Mouse (Mus musculus) heart, adult 2 months (tissue): ENCODE measurements around the gene Nupr1l. TPM values are rescaled to one million over a fixed set of nuclear protein-coding genes. Genes with fewer than 3 reads are reported as not detected.
A peak's percentile ranks its signal among the peaks of the same experiment; 100 is the strongest.

Experiments
- DNase-seq, 2 experiments: peaks; one replicate each; pipeline ENCODE4 v3.0.0; 2021
- H3K27ac ChIP-seq: fragments of 200-600 bp; 2 replicates; pipeline ENCODE4 v1.8.1; 2022
- H3K27me3 ChIP-seq: fragments of 200-500 bp; 2 replicates; pipeline ENCODE4 v1.6.1; 2012; ENCODE audit warnings: mild to moderate bottlenecking, low read length, inconsistent platforms, mixed read lengths; ENCODE audit not compliant: control insufficient read depth, insufficient read depth
- H3K36me3 ChIP-seq: fragments of 200-500 bp; 2 replicates; pipeline ENCODE4 v1.6.1; 2012; ENCODE audit warnings: low read length, inconsistent platforms; ENCODE audit not compliant: control insufficient read depth, insufficient read depth
- H3K4me1 ChIP-seq: fragments of 200-500 bp; 2 replicates; pipeline ENCODE4 v1.6.1; 2011; ENCODE audit warnings: low read length; ENCODE audit not compliant: control insufficient read depth, insufficient read depth
- H3K4me3 ChIP-seq: fragments of 200-600 bp; 2 replicates; pipeline ENCODE4 v1.8.1; 2022
- H3K79me2 ChIP-seq: fragments of 200-500 bp; replicated peaks from 2 replicates; pipeline ENCODE4 v1.6.1; 2012; ENCODE audit warnings: mild to moderate bottlenecking, inconsistent platforms, low read length, moderate library complexity, mixed read lengths; ENCODE audit not compliant: control insufficient read depth, insufficient read depth
- H3K9ac ChIP-seq: fragments of 200-500 bp; 2 replicates; pipeline ENCODE4 v1.6.1; 2012; ENCODE audit warnings: low read depth, mild to moderate bottlenecking, control low read depth, inconsistent platforms, low read length, mixed read lengths
- CTCF ChIP-seq: fragments of 200-600 bp; IDR thresholded peaks from 2 replicates; pipeline ENCODE4 v1.8.1; 2022; ENCODE audit warnings: antibody characterized with exemption, mild to moderate bottlenecking, moderate library complexity
- EP300 ChIP-seq: fragments of 200-500 bp; IDR thresholded peaks from 2 replicates; pipeline ENCODE4 v1.6.1; 2011; ENCODE audit warnings: low read depth, low read length, control low read depth; ENCODE audit not compliant: insufficient read depth
- POLR2A ChIP-seq: fragments of 200-500 bp; IDR thresholded peaks from 2 replicates; pipeline ENCODE4 v1.6.1; 2011; ENCODE audit warnings: mild to moderate bottlenecking, low read depth, low read length, control low read depth; ENCODE audit not compliant: insufficient read depth
- WGBS: fragments of 180-500 bp; shearing (Covaris S2); methylation state at CpG from one replicate; pipeline ENCODE4 v1.1.7; 2018; 5-methylcytosine and 5-hydroxymethylcytosine counted together
- intact Hi-C: fragments of 180-260 bp; cut with DNase I; formaldehyde crosslinking; loops from one replicate; pipeline ENCODE4 v1.15.1; 2025
- long read RNA-seq: library from polyadenylated mRNA; stranded (forward); transcript quantifications from one replicate; pipeline ENCODE4 v2.0.0, GENCODE M21; 2021
- polyA plus RNA-seq: library from polyadenylated mRNA; depleted of rRNA; stranded (reverse); fragments of >200 nt; gene quantifications from 2 replicates; pipeline ENCODE4 v1.2.3, GENCODE M21; 2012; rRNA removed
- total RNA-seq, 2 experiments: library from RNA; stranded (reverse); gene quantifications; 2 replicates each; pipeline ENCODE4 v1.2.3; 2021

Nupr1l gene
- total RNA-seq (1 to 10 TPM in 1 of 2 experiments, under 1 TPM in 1; 0.44 to 1.5 TPM), polyA plus RNA-seq (1.7 and 2.0 TPM in 2 replicates)
- long read RNA-seq, partial matches to known transcripts: 0 of 2 reads
- long read RNA-seq, other reads (novel, unspliced or antisense): 1 of 2 reads

GRCm38 (mm10) chr5:129908242-129908965, at the start of gene Nupr1l:
Gene Nupr1l (plus strand): TSS chr5:129908540.
- intact Hi-C loops: loop anchor here (5.0 kb wide), 1 partner anchor 34 kb away; the partner anchor contains the start of gene Vkorc1l1
- Histone ChIP-seq H3K79me2 (no peaks in the 10 kb centered on the region), H3K4me3 (peak within 1 kb of the TSS; percentile 80), H3K27me3 (no peaks in the 10 kb centered on the region), H3K4me1 (no peaks in the 10 kb centered on the region), H3K36me3 (no peaks in the 10 kb centered on the region), H3K27ac (peak within 1 kb of the TSS; percentile 74), H3K9ac (peak within 1 kb of the TSS; percentile 80)
- under 1% methylated on average over 63 of the region's 63 CpGs for WGBS
- peak; percentile 90 to 92 for DNase-seq
- TF ChIP-seq CTCF (peak; percentile 54), EP300 (no peak)

GRCm38 (mm10) chr5:129862325-129862724, 46.0 kb upstream of the Nupr1l start:
- H3K27ac ChIP-seq: no peak overlapping the region
- intact Hi-C loops: no loop called here
- no peak overlapping the region for H3K4me3 ChIP-seq
- peaks cover 3% of the 10 kb centered on the region; the same call in 1 of the 2 replicates for H3K4me1 ChIP-seq
- no peak overlapping the region for H3K9ac ChIP-seq
- H3K27me3 ChIP-seq: no peaks in the 10 kb centered on the region
- no peaks in the 10 kb centered on the region for H3K79me2 ChIP-seq
- no peak for DNase-seq
- 96% methylated on average over 6 of the region's 6 CpGs for whole genome bisulfite sequencing
- TF ChIP-seq EP300 (no peak), CTCF (no peak), POLR2A (no peak)
- H3K36me3 ChIP-seq: no peaks in the 10 kb centered on the region

GRCm38 (mm10) chr5:129864467-129864866, 43.9 kb upstream of the Nupr1l start:
- peak; percentile 21 to 48 for DNase-seq
- peaks cover 3% of the 10 kb centered on the region; the same call in 1 of the 2 replicates for H3K4me1 ChIP-seq
- H3K9ac ChIP-seq: no peak overlapping the region
- 13% methylated on average over 18 of the region's 18 CpGs for WGBS
- no peaks in the 10 kb centered on the region for H3K36me3 ChIP-seq
- H3K27me3 ChIP-seq: no peaks in the 10 kb centered on the region
- H3K79me2 ChIP-seq: no peaks in the 10 kb centered on the region
- intact Hi-C loops: no loop called here
- no peak overlapping the region for H3K4me3 ChIP-seq
- H3K27ac ChIP-seq: no peak overlapping the region
- TF ChIP-seq POLR2A: no peak
- peak; percentile 69 for TF ChIP-seq CTCF

- Histone ChIP-seq H3K9ac (no peak overlapping the region), H3K36me3 (no peaks in the 10 kb centered on the region), H3K4me3 (no peak overlapping the region), H3K4me1 (peaks cover 3% of the 10 kb centered on the region; the same call in 1 of the 2 replicates), H3K27me3 (no peaks in the 10 kb centered on the region), H3K27ac (no peak overlapping the region), H3K79me2 (no peaks in the 10 kb centered on the region)
- DNase-seq: no peak
- WGBS: 85% methylated on average over 12 of the region's 12 CpGs
- intact Hi-C loops: no loop called here
- no peak for TF ChIP-seq EP300
- no peak for TF ChIP-seq POLR2A
- no peak for TF ChIP-seq CTCF
Measured at GRCm38 (mm10) chr5:129865841-129866240, 42.5 kb upstream of the Nupr1l start.

- H3K27me3 ChIP-seq: no peaks in the 10 kb centered on the region
- WGBS: 84% methylated on average over 19 of the region's 19 CpGs
- no peak overlapping the region for H3K27ac ChIP-seq
- H3K79me2 ChIP-seq: no peaks in the 10 kb centered on the region
- no peak overlapping the region for H3K4me3 ChIP-seq
- no peaks in the 10 kb centered on the region for H3K36me3 ChIP-seq
- H3K9ac ChIP-seq: no peak overlapping the region
- peaks cover under 1% of the 10 kb centered on the region; the same call in 1 of the 2 replicates for H3K4me1 ChIP-seq
- no peak for TF ChIP-seq CTCF
- TF ChIP-seq EP300: no peak
- no peak for TF ChIP-seq POLR2A
- intact Hi-C loops: no loop called here
- DNase-seq: no peak
Measured at GRCm38 (mm10) chr5:129869238-129869995, 38.9 kb upstream of the Nupr1l start.
